Mouse (Mus musculus): Measurements from ENCODE around the gene Slc35g3.

GRCm38 (mm10) chr11:69802648-69803105 lies 40.9 kb upstream of the Slc35g3 start:
- TF ChIP-seq CTCF (IDR thresholded peaks at IDR 0.05; ENCODE audit: low read depth, low read length) (no peak), POLR2A (IDR thresholded peaks at IDR 0.05; ENCODE audit: extremely low read depth, insufficient read depth, low read length) (0 out of 2 replicates have a peak, but pooled peaks have one; percentile 33)
